Mouse (Mus musculus) heart, adult 2 months (tissue): Measurements from ENCODE around the gene Fhit. TPM values are rescaled to one million over a fixed set of nuclear protein-coding genes. Genes with fewer than 3 reads are reported as not detected.

Experiments used
- DNase-seq, 2 experiments: peaks; one replicate each; pipeline ENCODE4 v3.0.0; 2021
- H3K27ac ChIP-seq: fragments of 200-600 bp; 2 replicates; pipeline ENCODE4 v1.8.1; 2022
- H3K27me3 ChIP-seq: fragments of 200-500 bp; 2 replicates; pipeline ENCODE4 v1.6.1; 2012; ENCODE audit warnings: mild to moderate bottlenecking, low read length, inconsistent platforms, mixed read lengths; ENCODE audit not compliant: control insufficient read depth, insufficient read depth
- H3K36me3 ChIP-seq: fragments of 200-500 bp; 2 replicates; pipeline ENCODE4 v1.6.1; 2012; ENCODE audit warnings: low read length, inconsistent platforms; ENCODE audit not compliant: control insufficient read depth, insufficient read depth
- H3K4me1 ChIP-seq: fragments of 200-500 bp; 2 replicates; pipeline ENCODE4 v1.6.1; 2011; ENCODE audit warnings: low read length; ENCODE audit not compliant: control insufficient read depth, insufficient read depth
- H3K4me3 ChIP-seq: fragments of 200-600 bp; 2 replicates; pipeline ENCODE4 v1.8.1; 2022
- H3K79me2 ChIP-seq: fragments of 200-500 bp; replicated peaks from 2 replicates; pipeline ENCODE4 v1.6.1; 2012; ENCODE audit warnings: mild to moderate bottlenecking, inconsistent platforms, low read length, moderate library complexity, mixed read lengths; ENCODE audit not compliant: control insufficient read depth, insufficient read depth
- H3K9ac ChIP-seq: fragments of 200-500 bp; 2 replicates; pipeline ENCODE4 v1.6.1; 2012; ENCODE audit warnings: low read depth, mild to moderate bottlenecking, control low read depth, inconsistent platforms, low read length, mixed read lengths
- CTCF ChIP-seq: fragments of 200-600 bp; IDR thresholded peaks from 2 replicates; pipeline ENCODE4 v1.8.1; 2022; ENCODE audit warnings: antibody characterized with exemption, mild to moderate bottlenecking, moderate library complexity
- EP300 ChIP-seq: fragments of 200-500 bp; IDR thresholded peaks from 2 replicates; pipeline ENCODE4 v1.6.1; 2011; ENCODE audit warnings: low read depth, low read length, control low read depth; ENCODE audit not compliant: insufficient read depth
- POLR2A ChIP-seq: fragments of 200-500 bp; IDR thresholded peaks from 2 replicates; pipeline ENCODE4 v1.6.1; 2011; ENCODE audit warnings: mild to moderate bottlenecking, low read depth, low read length, control low read depth; ENCODE audit not compliant: insufficient read depth
- WGBS: fragments of 180-500 bp; shearing (Covaris S2); methylation state at CpG from one replicate; pipeline ENCODE4 v1.1.7; 2018; 5-methylcytosine and 5-hydroxymethylcytosine counted together
- intact Hi-C: fragments of 180-260 bp; cut with DNase I; formaldehyde crosslinking; loops from one replicate; pipeline ENCODE4 v1.15.1; 2025
- polyA plus RNA-seq: library from polyadenylated mRNA; depleted of rRNA; stranded (reverse); fragments of >200 nt; gene quantifications from 2 replicates; pipeline ENCODE4 v1.2.3, GENCODE M21; 2012
- total RNA-seq, 2 experiments: library from RNA; stranded (reverse); gene quantifications; 2 replicates each; pipeline ENCODE4 v1.2.3; 2021

Fhit gene
- total and polyA plus RNA-seq, 3 experiments: 1.7 to 2.3 (median 1.7) TPM

DNA sequence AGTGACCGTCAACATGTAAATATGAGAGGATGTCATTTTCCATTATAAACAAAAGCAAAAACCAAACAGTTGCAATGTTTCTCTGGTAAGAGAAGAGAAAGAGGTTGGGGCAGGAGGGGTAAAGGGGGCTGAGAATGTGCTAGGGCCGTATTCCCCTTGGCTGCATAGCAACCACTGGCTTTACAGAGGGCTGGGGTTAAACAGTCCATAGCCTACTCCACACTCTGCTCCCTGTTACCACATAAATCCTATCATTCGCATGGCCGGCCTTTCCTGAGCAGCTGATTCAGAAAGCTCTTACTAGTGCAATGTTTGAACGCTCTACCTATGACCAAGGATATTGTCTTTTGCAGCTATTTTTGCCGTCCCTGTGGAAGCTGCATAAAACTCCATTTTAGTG, 875.8 kb downstream of the Fhit start:
- Histone ChIP-seq H3K79me2 (no peaks in the 10 kb centered on the region), H3K36me3 (no peaks in the 10 kb centered on the region), H3K27me3 (no peaks in the 10 kb centered on the region), H3K4me1 (no peaks in the 10 kb centered on the region), H3K9ac (no peak overlapping the region), H3K27ac (no peak overlapping the region), H3K4me3 (no peak overlapping the region)
- no peak for DNase-seq
- intact Hi-C loops: no loop called here
- WGBS: 86% methylated on average over 6 of the region's 6 CpGs
- TF ChIP-seq EP300 (no peak), POLR2A (no peak), CTCF (no peak)

DNA sequence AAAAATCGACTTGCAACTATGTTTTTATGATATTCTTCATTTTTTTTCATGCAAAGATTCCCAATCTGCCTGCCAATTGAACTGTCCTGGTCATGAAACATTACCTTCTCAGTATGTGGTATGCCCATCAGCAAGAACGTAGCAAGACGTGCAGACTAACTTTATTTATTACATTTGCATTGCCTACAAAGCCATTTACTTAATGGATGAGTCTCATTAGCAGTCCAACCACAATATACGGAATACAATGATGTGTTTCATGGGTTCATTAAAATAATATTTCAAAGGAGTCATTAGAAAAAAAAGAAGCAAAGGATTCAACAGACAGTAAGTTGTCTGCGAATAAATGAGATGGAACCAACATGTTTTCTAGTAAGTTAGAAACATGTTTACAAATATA, 933.1 kb downstream of the Fhit start:
- Histone ChIP-seq H3K79me2 (no peaks in the 10 kb centered on the region), H3K9ac (no peak overlapping the region), H3K36me3 (no peaks in the 10 kb centered on the region), H3K27me3 (no peaks in the 10 kb centered on the region), H3K27ac (no peak overlapping the region), H3K4me3 (no peak overlapping the region), H3K4me1 (no peaks in the 10 kb centered on the region)
- intact Hi-C loops: no loop called here
- DNase-seq: no peak
- 77% methylated on average over 5 of the region's 5 CpGs for WGBS
- TF ChIP-seq EP300 (no peak), CTCF (no peak), POLR2A (no peak)

DNA sequence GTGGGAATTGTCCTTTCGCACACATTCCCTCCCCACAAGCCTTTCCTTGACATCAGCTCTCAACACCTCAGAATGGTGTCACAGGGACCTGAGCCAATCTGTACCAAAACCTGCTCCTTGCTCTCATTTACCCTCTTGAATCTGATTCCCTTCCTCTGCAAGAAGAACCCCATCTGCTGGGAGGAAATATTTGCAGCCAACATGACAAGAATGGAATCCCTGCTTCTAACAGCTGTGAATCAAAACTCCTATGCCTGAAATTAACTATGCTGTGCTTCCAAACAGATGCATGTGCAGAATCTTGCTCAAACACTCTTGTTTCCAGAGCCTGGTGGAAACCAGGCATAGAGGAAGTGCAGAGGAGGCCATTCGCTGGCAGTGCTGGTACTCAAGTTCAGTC, 940.0 kb downstream of the Fhit start:
- Histone ChIP-seq H3K4me3 (no peak overlapping the region), H3K4me1 (no peaks in the 10 kb centered on the region), H3K27me3 (no peaks in the 10 kb centered on the region), H3K27ac (no peak overlapping the region), H3K79me2 (no peaks in the 10 kb centered on the region), H3K36me3 (no peaks in the 10 kb centered on the region), H3K9ac (no peak overlapping the region)
- 73% methylated on average over 2 of the region's 2 CpGs for WGBS
- no peak for DNase-seq
- intact Hi-C loops: no loop called here
- TF ChIP-seq POLR2A (no peak), CTCF (no peak), EP300 (no peak)

DNA sequence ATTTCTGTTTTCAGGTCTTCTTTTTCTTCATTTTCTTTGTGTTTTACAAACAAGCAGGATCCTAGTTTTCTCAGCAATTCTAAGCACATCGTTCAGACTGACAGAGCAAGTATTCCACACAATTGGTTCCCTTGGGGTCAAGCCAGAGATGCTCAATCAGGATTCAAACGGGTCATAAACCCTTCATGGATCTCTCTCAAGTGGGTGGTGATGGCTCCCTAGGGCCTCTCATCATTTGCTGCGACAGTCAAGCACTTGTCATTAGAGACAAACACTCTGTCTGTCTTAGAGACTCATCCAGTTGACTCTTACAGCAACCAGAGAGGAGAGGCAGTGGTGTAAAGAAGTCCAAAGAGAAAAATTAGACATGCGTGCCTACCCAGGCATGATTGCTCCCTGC, 948.6 kb downstream of the Fhit start:
- Histone ChIP-seq H3K79me2 (no peaks in the 10 kb centered on the region), H3K4me3 (no peak overlapping the region), H3K9ac (no peak overlapping the region), H3K36me3 (no peaks in the 10 kb centered on the region), H3K27me3 (no peaks in the 10 kb centered on the region), H3K27ac (no peak overlapping the region), H3K4me1 (no peaks in the 10 kb centered on the region)
- 55% methylated on average over 4 of the region's 4 CpGs for WGBS
- TF ChIP-seq CTCF (no peak), POLR2A (no peak), EP300 (no peak)
- no peak for DNase-seq
- intact Hi-C loops: no loop called here

DNA sequence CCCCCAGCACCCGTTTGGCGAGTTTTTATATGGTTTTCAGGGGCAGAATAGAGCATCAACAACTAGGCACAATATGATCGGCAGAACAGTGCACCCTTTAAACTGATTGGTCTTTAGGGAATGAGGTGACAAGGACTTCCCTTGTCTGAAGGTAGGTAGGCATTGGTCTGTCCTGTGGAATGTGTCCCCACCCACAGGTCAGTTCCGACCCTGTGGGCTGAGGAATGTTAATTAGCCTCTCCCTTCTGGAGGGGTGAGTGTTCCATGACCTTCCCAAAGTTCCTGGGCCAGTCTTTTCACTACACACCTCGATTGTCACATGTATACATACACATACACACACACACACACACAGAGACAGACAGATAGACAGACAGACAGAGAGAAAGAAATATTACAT, 950.7 kb downstream of the Fhit start:
- DNase-seq: no peak
- 70% methylated on average over 5 of the region's 5 CpGs for WGBS
- H3K36me3 ChIP-seq: no peaks in the 10 kb centered on the region
- no peaks in the 10 kb centered on the region for H3K4me1 ChIP-seq
- TF ChIP-seq POLR2A (no peak), EP300 (no peak), CTCF (no peak)
- H3K27ac ChIP-seq: no peak overlapping the region
- H3K9ac ChIP-seq: no peak overlapping the region
- H3K27me3 ChIP-seq: no peaks in the 10 kb centered on the region
- no peaks in the 10 kb centered on the region for H3K79me2 ChIP-seq
- H3K4me3 ChIP-seq: no peak overlapping the region
- intact Hi-C loops: no loop called here

DNA sequence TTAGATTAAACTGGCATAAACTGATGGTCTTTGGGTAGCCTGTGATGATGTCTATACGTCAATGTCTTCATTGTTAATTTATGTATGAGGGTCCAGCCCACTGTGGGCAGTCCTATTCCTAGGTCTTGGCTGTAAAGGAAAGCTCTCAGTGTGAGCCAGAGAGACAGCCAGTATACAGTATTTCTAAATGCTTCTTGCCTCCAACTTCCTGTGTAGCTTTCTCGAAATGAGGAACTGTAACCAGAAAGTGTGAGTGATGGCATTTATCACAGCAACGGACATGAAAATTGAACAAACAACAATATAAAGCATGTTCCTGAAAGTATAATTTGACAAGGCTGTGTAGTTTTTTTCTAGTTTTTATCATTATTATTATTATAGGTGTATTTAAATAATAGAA, 952.8 kb downstream of the Fhit start:
- H3K9ac ChIP-seq: no peak overlapping the region
- H3K79me2 ChIP-seq: no peaks in the 10 kb centered on the region
- intact Hi-C loops: no loop called here
- no peaks in the 10 kb centered on the region for H3K36me3 ChIP-seq
- H3K4me1 ChIP-seq: no peaks in the 10 kb centered on the region
- no peak for DNase-seq
- TF ChIP-seq POLR2A (no peak), EP300 (no peak), CTCF (no peak)
- H3K27ac ChIP-seq: no peak overlapping the region
- H3K27me3 ChIP-seq: no peaks in the 10 kb centered on the region
- WGBS: 73% methylated on average over 3 of the region's 3 CpGs
- H3K4me3 ChIP-seq: no peak overlapping the region
